Mouse (Mus musculus): ENCODE data around the gene Camk2b.

DNA sequence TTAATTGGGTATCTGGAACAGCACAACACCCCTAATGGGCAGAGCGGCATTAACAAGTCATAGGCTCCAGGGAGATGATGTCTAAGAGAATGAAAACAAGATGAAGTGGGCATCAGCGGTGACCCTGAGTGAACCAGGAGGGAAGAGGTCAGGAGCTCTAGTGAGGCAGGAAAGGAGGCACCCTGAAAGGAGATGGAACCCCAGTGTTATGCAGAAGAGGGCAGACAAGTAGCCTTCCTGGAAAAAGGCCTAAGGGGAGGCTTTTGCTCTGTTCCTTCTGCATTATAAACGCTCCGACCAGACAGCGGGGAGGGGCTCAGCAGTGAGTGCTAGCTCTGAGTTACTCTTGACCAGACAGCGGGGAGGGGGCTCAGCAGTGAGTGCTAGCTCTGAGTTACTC is 123.2 kb downstream of the Camk2b start:
- TF ChIP-seq CTCF (IDR thresholded peaks at IDR 0.05; ENCODE audit: insufficient read depth, low read depth, low read length): no peak
- TF ChIP-seq POLR2A (IDR thresholded peaks at IDR 0.05; ENCODE audit: insufficient read depth, low read depth, low read length): no peak
